Mouse (Mus musculus) adrenal gland, adult 8-10 months (tissue): Measurements from ENCODE around the gene Dnajc22. TPM values are rescaled to one million over a fixed set of nuclear protein-coding genes. Genes with fewer than 3 reads are reported as not detected.

ENCODE experiments used
- DNase-seq: peaks from one replicate; pipeline ENCODE4 v3.0.0; 2022
- microRNA-seq, 2 experiments: library from miRNA; unstranded; fragments of <30 nt; microRNA quantifications; one replicate each; pipeline ENCODE4 v1.2.0; 2022
- total RNA-seq, 4 experiments: library from RNA; stranded (reverse); gene quantifications; 2 replicates each; pipeline ENCODE4 v1.2.4; 2022

The Dnajc22 gene
- total RNA-seq, 4 experiments from 2014 or later: 0.37 to 1.6 (median 1.2) TPM

GRCm38 (mm10) chr15:99116539-99116938 is 23.6 kb downstream of the Dnajc22 start:
- DNase-seq: no peak

GRCm38 (mm10) chr15:99120814-99121213 is 27.8 kb downstream of the Dnajc22 start:
- DNase-seq: no peak

GRCm38 (mm10) chr15:99122642-99123041 is 29.7 kb downstream of the Dnajc22 start:
- no peak for DNase-seq

- DNase-seq: no peak
Measured at GRCm38 (mm10) chr15:99125711-99126080, 32.7 kb downstream of the Dnajc22 start, which contains the start of gene Spats2. TSS of gene Spats2 (plus strand) at chr15:99125916.

- DNase-seq: peak; percentile 75
Measured at GRCm38 (mm10) chr15:99126081-99126815, 33.3 kb downstream of the Dnajc22 start.

- no peak for DNase-seq
Measured at GRCm38 (mm10) chr15:99126816-99127365, 33.9 kb downstream of the Dnajc22 start.

GRCm38 (mm10) chr15:99127851-99128522 is 35.0 kb downstream of the Dnajc22 start:
- no peak for DNase-seq

GRCm38 (mm10) chr15:99129441-99129840 is 36.5 kb downstream of the Dnajc22 start:
- DNase-seq: no peak

- no peak for DNase-seq
Measured at GRCm38 (mm10) chr15:99129956-99130910, 37.3 kb downstream of the Dnajc22 start.

- DNase-seq: no peak
Measured at GRCm38 (mm10) chr15:99138389-99138788, 45.4 kb downstream of the Dnajc22 start.

- no peak for DNase-seq
Measured at GRCm38 (mm10) chr15:99139669-99140068, 46.7 kb downstream of the Dnajc22 start.

- DNase-seq: no peak
Measured at GRCm38 (mm10) chr15:99150516-99150915, 57.5 kb downstream of the Dnajc22 start.

- DNase-seq: no peak
Measured at GRCm38 (mm10) chr15:99151324-99151723, 58.4 kb downstream of the Dnajc22 start.

GRCm38 (mm10) chr15:99153466-99153865 is 60.5 kb downstream of the Dnajc22 start:
- DNase-seq: no peak

Small RNAs within 50 kb of the gene (microRNA-seq; reads per million reads assigned to microRNA genes)
- gene Mir6960: 0 reads per million in 2 experiments

Other genes starting within 250 kb of the Dnajc22 start
- gene Kmt2d, start 222.0 kb upstream of the Dnajc22 start, total RNA-seq: 100 to 1,000 TPM in 1 of 4 experiments, 10 to 100 TPM in 3; 61.7 to 114 (median 71.8) TPM
- 1 to 10 TPM; 2.8 to 7.2 (median 4.2) TPM for gene Rhebl1, start 198.6 kb upstream of the Dnajc22 start, total RNA-seq
- 1 to 10 TPM; 1.8 to 3.8 (median 2.1) TPM for gene Dhh, start 194.6 kb upstream of the Dnajc22 start, total RNA-seq
- 10 to 100 TPM; 12.3 to 33.2 (median 27.8) TPM for gene Lmbr1l, start 174.9 kb upstream of the Dnajc22 start, total RNA-seq
- gene Tuba1b, start 158.6 kb upstream of the Dnajc22 start, total RNA-seq: 100 to 1,000 TPM; 199 to 221 (median 208) TPM
- gene Gm49450, start 139.6 kb upstream of the Dnajc22 start, total RNA-seq: not detected
- 100 to 1,000 TPM in 3 of 4 experiments, 10 to 100 TPM in 1; 70.5 to 196 (median 116) TPM for gene Tuba1a, start 139.5 kb upstream of the Dnajc22 start, total RNA-seq
- gene Tuba1c, start 63.3 kb upstream of the Dnajc22 start, total RNA-seq: 100 to 1,000 TPM; 207 to 347 (median 262) TPM
- 1 to 10 TPM in 2 of 4 experiments, under 1 TPM in 2; 0.81 to 2.2 (median 1.4) TPM for gene Prph, start 38.0 kb upstream of the Dnajc22 start, total RNA-seq
- 1 to 10 TPM in 1 of 4 experiments, under 1 TPM in 3; 0.22 to 2.3 (median 0.67) TPM for gene Troap, start 18.6 kb upstream of the Dnajc22 start, total RNA-seq
- gene C1ql4, start 5.4 kb upstream of the Dnajc22 start, total RNA-seq: not detected
- gene Spats2, start 32.7 kb downstream of the Dnajc22 start, total RNA-seq: 10 to 100 TPM; 13.9 to 20.1 (median 17.6) TPM
- gene Kcnh3, start 131.7 kb downstream of the Dnajc22 start, total RNA-seq: 1 to 10 TPM in 3 of 4 experiments, under 1 TPM in 1; 0.70 to 1.9 (median 1.5) TPM
- gene Mcrs1, start 158.8 kb downstream of the Dnajc22 start, total RNA-seq: 10 to 100 TPM; 43.9 to 54.3 (median 49.1) TPM
- 10 to 100 TPM; 46.5 to 76.6 (median 51.2) TPM for gene Prpf40b, start 201.9 kb downstream of the Dnajc22 start, total RNA-seq
- 1 to 10 TPM; 2.6 to 4.5 (median 3.8) TPM for gene Fam186b, start 202.7 kb downstream of the Dnajc22 start, total RNA-seq